Mouse (Mus musculus) MEL (cell line): ENCODE measurements around the gene Lurap1l. TPM values are rescaled to one million over a fixed set of nuclear protein-coding genes. Genes with fewer than 3 reads are reported as not detected.

ENCODE experiments used
- DNase-seq: peaks from one replicate; pipeline ENCODE4 v3.0.0; 2011; ENCODE audit warnings: low read depth, low spot score
- H3K27ac ChIP-seq: 2 replicates; pipeline ENCODE4 v1.5.1; 2012; ENCODE audit warnings: low read depth, mild to moderate bottlenecking, control low read depth, low read length, moderate library complexity; ENCODE audit not compliant: control insufficient read depth
- H3K27me3 ChIP-seq, 2 experiments: fragments of 150-350 bp in 1 of 2; sonication (generic) in 1 of 2; 2 replicates each; pipeline ENCODE4 v1.6.1; 2012; ENCODE audit warnings: low read length in 2 of 2, mild to moderate bottlenecking in 2 of 2, improper control_type of control experiment in 1 of 2, moderate library complexity in 1 of 2; ENCODE audit not compliant: insufficient read depth in 2 of 2, control insufficient read depth in 1 of 2
- H3K36me3 ChIP-seq, 2 experiments: 2 replicates each; pipeline ENCODE4 v1.6.1; 2012 to 2014; ENCODE audit warnings: low read length in 2 of 2, improper control_type of control experiment in 1 of 2, inconsistent platforms in 1 of 2, mild to moderate bottlenecking in 1 of 2; ENCODE audit not compliant: insufficient read depth in 2 of 2, control insufficient read depth in 1 of 2
- H3K4me1 ChIP-seq, 2 experiments: fragments of 150-350 bp in 1 of 2; sonication (generic) in 1 of 2; 2 replicates each; pipeline ENCODE4 v1.6.1; 2012; ENCODE audit warnings: low read length in 2 of 2, improper control_type of control experiment in 1 of 2, mild to moderate bottlenecking in 1 of 2; ENCODE audit not compliant: insufficient read depth in 2 of 2, control insufficient read depth in 1 of 2
- H3K4me3 ChIP-seq, 2 experiments: fragments of 150-350 bp in 1 of 2; sonication (generic) in 1 of 2; 2 replicates each; pipeline ENCODE4 v1.5.1; 2012; ENCODE audit warnings: low read depth in 2 of 2, low read length in 2 of 2, mild to moderate bottlenecking in 2 of 2, moderate library complexity in 2 of 2, control low read depth in 1 of 2, improper control_type of control experiment in 1 of 2; ENCODE audit not compliant: control insufficient read depth in 1 of 2, insufficient read depth in 1 of 2
- H3K79me2 ChIP-seq: 2 replicates; pipeline ENCODE4 v1.6.1; 2012; ENCODE audit warnings: mild to moderate bottlenecking, low read length, moderate library complexity; ENCODE audit not compliant: control insufficient read depth, poor library complexity, insufficient read depth
- H3K9ac ChIP-seq: 2 replicates; pipeline ENCODE4 v1.6.1; 2012; ENCODE audit warnings: low read depth, mild to moderate bottlenecking, control low read depth, low read length, moderate library complexity; ENCODE audit not compliant: control insufficient read depth, poor library complexity, severe bottlenecking
- H3K9me3 ChIP-seq: fragments of 150-350 bp; sonication (generic); replicated peaks from 2 replicates; pipeline ENCODE4 v1.6.1; 2012; ENCODE audit warnings: mild to moderate bottlenecking, low read length, improper control_type of control experiment, moderate library complexity; ENCODE audit not compliant: insufficient read depth
- BHLHE40 ChIP-seq: IDR thresholded peaks from 2 replicates; pipeline ENCODE4 v1.6.1; 2012; ENCODE audit warnings: low read depth, mild to moderate bottlenecking, inconsistent platforms, low read length, improper control_type of control experiment, borderline replicate concordance
- CHD2 ChIP-seq: IDR thresholded peaks from 2 replicates; pipeline ENCODE4 v1.6.1; 2011; ENCODE audit warnings: low read length, improper control_type of control experiment
- EP300 ChIP-seq, 2 experiments: IDR thresholded peaks; 2 replicates each; pipeline ENCODE4 v1.6.1; 2011; ENCODE audit warnings: improper control_type of control experiment in 2 of 2, low read length in 2 of 2, low read depth in 1 of 2, mild to moderate bottlenecking in 1 of 2
- ETS1 ChIP-seq: IDR thresholded peaks from 2 replicates; pipeline ENCODE4 v1.6.1; 2012; ENCODE audit warnings: low read depth, mild to moderate bottlenecking, inconsistent platforms, low read length, improper control_type of control experiment, moderate library complexity
- HCFC1 ChIP-seq: IDR thresholded peaks from 2 replicates; pipeline ENCODE4 v1.6.1; 2012; ENCODE audit warnings: low read depth, mild to moderate bottlenecking, inconsistent platforms, low read length, improper control_type of control experiment, moderate library complexity
- MAFK ChIP-seq: IDR thresholded peaks from 2 replicates; pipeline ENCODE4 v1.6.1; 2011; ENCODE audit warnings: low read depth, mild to moderate bottlenecking, low read length, improper control_type of control experiment, borderline replicate concordance
- MEF2A ChIP-seq: IDR thresholded peaks from 2 replicates; pipeline ENCODE4 v1.6.1; 2014; ENCODE audit warnings: low read depth, mild to moderate bottlenecking, inconsistent platforms, low read length, improper control_type of control experiment; ENCODE audit not compliant: poor library complexity, insufficient replicate concordance, severe bottlenecking; ENCODE audit errors: extremely low read depth
- MYB ChIP-seq: IDR thresholded peaks from 2 replicates; pipeline ENCODE4 v1.6.1; 2011; ENCODE audit warnings: mild to moderate bottlenecking, low read depth, low read length, improper control_type of control experiment
- MYC ChIP-seq: IDR thresholded peaks from 2 replicates; pipeline ENCODE4 v1.6.1; 2011; ENCODE audit warnings: low read depth, mild to moderate bottlenecking, low read length, improper control_type of control experiment, moderate library complexity
- NELFE ChIP-seq: IDR thresholded peaks from 2 replicates; pipeline ENCODE4 v1.6.1; 2011; ENCODE audit warnings: low read depth, low read length, improper control_type of control experiment
- NRF1 ChIP-seq: IDR thresholded peaks from 2 replicates; pipeline ENCODE4 v1.6.1; 2014; ENCODE audit warnings: low read depth, mild to moderate bottlenecking, inconsistent platforms, low read length, improper control_type of control experiment, moderate library complexity; ENCODE audit not compliant: poor library complexity, insufficient read depth, severe bottlenecking
- POLR2A ChIP-seq, 2 experiments: IDR thresholded peaks; 2 replicates each; pipeline ENCODE4 v1.6.1; 2011 to 2012; ENCODE audit warnings: low read length in 2 of 2, mild to moderate bottlenecking in 2 of 2, control low read depth in 1 of 2, improper control_type of control experiment in 1 of 2, low read depth in 1 of 2, moderate library complexity in 1 of 2; ENCODE audit not compliant: control insufficient read depth in 1 of 2, insufficient read depth in 1 of 2, poor library complexity in 1 of 2
- RCOR1 ChIP-seq: IDR thresholded peaks from 2 replicates; pipeline ENCODE4 v1.6.1; 2012; ENCODE audit warnings: low read depth, mild to moderate bottlenecking, inconsistent platforms, low read length, improper control_type of control experiment
- SIN3A ChIP-seq: IDR thresholded peaks from 2 replicates; pipeline ENCODE4 v1.6.1; 2012; ENCODE audit warnings: low read length, improper control_type of control experiment, inconsistent platforms
- TAL1 ChIP-seq: IDR thresholded peaks from 2 replicates; pipeline ENCODE4 v1.6.1; 2012; ENCODE audit warnings: mild to moderate bottlenecking, inconsistent platforms, low read length, moderate library complexity, mixed read lengths
- TBP ChIP-seq: IDR thresholded peaks from 2 replicates; pipeline ENCODE4 v1.8.0; 2011; ENCODE audit warnings: low read depth, low read length, improper control_type of control experiment
- TCF12 ChIP-seq: IDR thresholded peaks from 2 replicates; pipeline ENCODE4 v1.6.1; 2014; ENCODE audit warnings: low read depth, mild to moderate bottlenecking, inconsistent platforms, low read length, improper control_type of control experiment, moderate library complexity
- USF2 ChIP-seq, 2 experiments: IDR thresholded peaks; 2 replicates each; pipeline ENCODE4 v1.6.1; 2011 to 2012; ENCODE audit warnings: improper control_type of control experiment in 2 of 2, low read length in 2 of 2, borderline replicate concordance in 1 of 2, inconsistent platforms in 1 of 2, low read depth in 1 of 2, mild to moderate bottlenecking in 1 of 2; ENCODE audit not compliant: insufficient read depth in 1 of 2
- polyA plus RNA-seq, 2 experiments: library from polyadenylated mRNA; stranded (reverse) in 1 of 2; unstranded in 1 of 2; fragments of >175 nt in 1 of 2; fragments of >200 nt in 1 of 2; gene quantifications; 2 replicates each; pipeline versions ENCODE4 v1.2.1 to v1.2.4; 2012; ENCODE audit warnings: low replicate concordance in 2 of 2, low read depth in 1 of 2; ENCODE audit not compliant: insufficient read length in 2 of 2, insufficient read depth in 1 of 2, missing spikeins in 1 of 2
- total RNA-seq: library from RNA; depleted of rRNA; stranded (reverse); fragments of 300-350 nt; gene quantifications from 2 replicates; pipeline ENCODE4 v1.2.3, GENCODE M21; 2012

Gene Lurap1l
- total and polyA plus RNA-seq, 3 experiments = not detected

- Histone ChIP-seq H3K9ac (no peak overlapping the region), H3K4me3 (no peak overlapping the region), H3K79me2 (no peaks in the 10 kb centered on the region), H3K9me3 (no peaks in the 10 kb centered on the region), H3K27ac (no peak overlapping the region), H3K36me3 (no peaks in the 10 kb centered on the region), H3K4me1 (no peaks in the 10 kb centered on the region), H3K27me3 (no peaks in the 10 kb centered on the region)
- TF ChIP-seq NRF1 (no peak), USF2 (IDR thresholded peaks at IDR 0.05; ENCODE audit: borderline replicate concordance in 1 of 2, insufficient read depth in 1 of 2, low read depth in 1 of 2, low read length in 2 of 2) (no peak), MYB (no peak), NELFE (no peak), MAFK (no peak), RCOR1 (no peak), BHLHE40 (no peak), MYC (no peak), EP300 (IDR thresholded peaks at IDR 0.05; ENCODE audit: low read depth in 1 of 2, low read length in 2 of 2) (no peak), CHD2 (no peak), ETS1 (no peak)
- no peak for DNase-seq
Observed at GRCm38 (mm10) chr4:80944605-80945004, 34.2 kb downstream of the Lurap1l start.

GRCm38 (mm10) chr4:80949110-80949509 lies 38.7 kb downstream of the Lurap1l start:
- Histone ChIP-seq H3K4me1 (no peaks in the 10 kb centered on the region), H3K4me3 (no peak overlapping the region), H3K79me2 (no peaks in the 10 kb centered on the region), H3K27me3 (no peaks in the 10 kb centered on the region), H3K9ac (no peak overlapping the region), H3K36me3 (no peaks in the 10 kb centered on the region), H3K27ac (no peak overlapping the region), H3K9me3 (no peaks in the 10 kb centered on the region)
- TF ChIP-seq TCF12 (no peak), SIN3A (no peak), HCFC1 (no peak), EP300 (IDR thresholded peaks at IDR 0.05; ENCODE audit: low read depth in 1 of 2, low read length in 2 of 2) (no peak)
- DNase-seq = no peak

GRCm38 (mm10) chr4:80949720-80950119 lies 39.3 kb downstream of the Lurap1l start:
- DNase-seq = no peak
- no peak overlapping the region for H3K4me3 ChIP-seq
- no peak overlapping the region for H3K9ac ChIP-seq
- no peaks in the 10 kb centered on the region for H3K9me3 ChIP-seq
- H3K27me3 ChIP-seq = no peaks in the 10 kb centered on the region
- H3K36me3 ChIP-seq = no peaks in the 10 kb centered on the region
- H3K4me1 ChIP-seq = no peaks in the 10 kb centered on the region
- no peaks in the 10 kb centered on the region for H3K79me2 ChIP-seq
- no peak overlapping the region for H3K27ac ChIP-seq
- no peak for TF ChIP-seq MEF2A
- TF ChIP-seq MYC = no peak
- no peak for TF ChIP-seq MAFK
- no peak for TF ChIP-seq NELFE
- no peak for TF ChIP-seq POLR2A (IDR thresholded peaks at IDR 0.05; ENCODE audit: control insufficient read depth in 1 of 2, insufficient read depth in 1 of 2, low read depth in 1 of 2, low read length in 2 of 2, poor library complexity in 1 of 2)
- TF ChIP-seq TAL1 = no peak
- no peak for TF ChIP-seq TBP
